Mouse (Mus musculus): ENCODE results near the gene 1700020D05Rik. TPM values are rescaled to one million over a fixed set of nuclear protein-coding genes. Genes with fewer than 3 reads are reported as not detected.

Gene 1700020D05Rik
- polyA plus RNA-seq, 1 experiment from 2014 or later = not detected

DNA sequence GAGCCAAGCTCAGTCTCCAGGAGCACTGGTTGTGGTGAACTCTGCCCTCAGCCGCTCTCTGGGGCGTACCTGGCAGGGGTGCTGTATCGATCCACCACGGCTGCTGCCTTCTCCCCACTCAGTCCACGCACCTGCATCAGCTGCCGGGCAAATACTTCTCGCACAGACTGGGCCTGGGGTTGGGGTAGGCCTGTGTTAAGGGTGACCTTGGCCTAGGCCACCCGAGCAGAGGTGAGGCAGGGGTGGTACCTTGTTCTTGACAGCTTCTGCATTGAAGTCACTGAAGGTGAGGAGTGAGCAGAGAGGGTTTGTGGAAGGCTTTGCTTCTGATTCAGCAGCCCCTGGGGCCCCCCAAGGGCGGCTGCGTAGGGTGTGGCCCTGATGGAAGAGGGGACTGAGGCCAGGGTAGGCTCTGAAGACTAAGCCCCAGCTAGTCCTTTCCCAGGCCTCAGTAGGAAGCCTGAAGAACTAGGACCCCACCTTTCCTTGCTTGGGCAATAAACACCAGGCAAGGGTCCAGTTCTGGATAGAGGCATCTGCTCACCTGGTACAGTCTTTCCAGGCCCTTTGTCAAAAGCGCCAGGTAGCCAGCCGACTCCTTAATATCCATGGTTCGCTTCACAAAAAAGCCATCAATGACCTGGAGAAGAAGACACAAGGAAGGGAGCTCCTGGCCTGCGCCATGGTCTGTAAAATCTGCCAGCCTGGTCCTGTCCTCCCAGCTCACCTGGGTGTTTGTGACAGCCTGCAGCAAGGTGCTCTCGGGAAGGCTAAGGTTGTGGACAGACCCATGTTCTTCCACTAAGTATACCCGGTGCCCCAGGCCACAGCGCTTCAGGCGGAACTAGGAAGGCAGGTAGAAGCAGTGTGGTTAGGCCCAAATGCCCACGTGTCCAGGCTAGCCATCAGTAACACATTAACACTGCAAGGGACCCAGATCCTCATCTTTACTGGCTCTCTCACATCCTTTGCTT is 19.9 kb downstream of the 1700020D05Rik start:
- H3K4me1 ChIP-seq (replicated peaks) = peaks cover 21% of the 10 kb centered on the region
- H3K9me3 ChIP-seq = no peaks in the 10 kb centered on the region
- H3K4me2 ChIP-seq = no peak overlapping the region
- H3K9ac ChIP-seq = no peak overlapping the region
- 96% methylated on average over 19 of the region's 19 CpGs for WGBS
- no peaks in the 10 kb centered on the region for H3K27me3 ChIP-seq
- H3K27ac ChIP-seq (replicated peaks) = no peak overlapping the region
- H3K36me3 ChIP-seq = peaks cover 77% of the 10 kb centered on the region
- no peak overlapping the region for H3K4me3 ChIP-seq
- ATAC-seq (ENCODE audit: low read depth) = no peak

DNA sequence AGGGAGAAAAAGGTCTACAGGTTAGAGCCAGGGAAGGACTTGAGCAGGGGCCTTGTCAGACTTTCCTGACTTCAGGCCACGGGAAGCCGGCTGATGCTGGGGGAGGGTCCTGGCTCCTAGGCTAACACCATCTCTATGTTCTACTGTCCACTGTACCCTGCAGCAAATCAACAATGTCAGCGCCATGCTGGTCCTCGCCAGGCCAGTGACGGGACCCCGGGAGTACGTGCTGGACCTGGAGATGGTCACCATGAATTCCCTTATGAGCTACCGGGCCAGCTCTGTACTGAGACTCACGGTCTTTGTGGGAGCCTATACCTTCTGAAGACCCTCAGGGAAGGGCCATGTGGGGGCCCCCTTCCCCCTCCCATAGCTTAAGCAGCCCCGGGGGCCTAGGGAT is 22.2 kb downstream of the 1700020D05Rik start:
- peaks cover 20% of the 10 kb centered on the region for H3K4me1 ChIP-seq (replicated peaks)
- H3K27ac ChIP-seq (replicated peaks) = no peak overlapping the region
- no peak for ATAC-seq (ENCODE audit: low read depth)
- H3K4me2 ChIP-seq = no peak overlapping the region
- H3K27me3 ChIP-seq = no peaks in the 10 kb centered on the region
- WGBS = 93% methylated on average over 10 of the region's 10 CpGs
- H3K9me3 ChIP-seq = no peaks in the 10 kb centered on the region
- H3K9ac ChIP-seq = no peak overlapping the region
- H3K36me3 ChIP-seq = peaks cover 80% of the 10 kb centered on the region
- no peak overlapping the region for H3K4me3 ChIP-seq

GRCm38 (mm10) chr19:5480016-5480415 is 23.6 kb downstream of the 1700020D05Rik start:
- H3K36me3 ChIP-seq = peaks cover 66% of the 10 kb centered on the region
- WGBS = 92% methylated on average over 10 of the region's 10 CpGs
- no peaks in the 10 kb centered on the region for H3K27me3 ChIP-seq
- no peak overlapping the region for H3K4me3 ChIP-seq
- H3K9me3 ChIP-seq = no peaks in the 10 kb centered on the region
- H3K27ac ChIP-seq (replicated peaks) = no peak overlapping the region
- peaks cover 27% of the 10 kb centered on the region for H3K4me1 ChIP-seq (replicated peaks)
- no peak overlapping the region for H3K4me2 ChIP-seq
- H3K9ac ChIP-seq = no peak overlapping the region
- no peak for ATAC-seq (ENCODE audit: low read depth)

GRCm38 (mm10) chr19:5477668-5478300 is 25.8 kb downstream of the 1700020D05Rik start:
- H3K9me3 ChIP-seq = no peaks in the 10 kb centered on the region

DNA sequence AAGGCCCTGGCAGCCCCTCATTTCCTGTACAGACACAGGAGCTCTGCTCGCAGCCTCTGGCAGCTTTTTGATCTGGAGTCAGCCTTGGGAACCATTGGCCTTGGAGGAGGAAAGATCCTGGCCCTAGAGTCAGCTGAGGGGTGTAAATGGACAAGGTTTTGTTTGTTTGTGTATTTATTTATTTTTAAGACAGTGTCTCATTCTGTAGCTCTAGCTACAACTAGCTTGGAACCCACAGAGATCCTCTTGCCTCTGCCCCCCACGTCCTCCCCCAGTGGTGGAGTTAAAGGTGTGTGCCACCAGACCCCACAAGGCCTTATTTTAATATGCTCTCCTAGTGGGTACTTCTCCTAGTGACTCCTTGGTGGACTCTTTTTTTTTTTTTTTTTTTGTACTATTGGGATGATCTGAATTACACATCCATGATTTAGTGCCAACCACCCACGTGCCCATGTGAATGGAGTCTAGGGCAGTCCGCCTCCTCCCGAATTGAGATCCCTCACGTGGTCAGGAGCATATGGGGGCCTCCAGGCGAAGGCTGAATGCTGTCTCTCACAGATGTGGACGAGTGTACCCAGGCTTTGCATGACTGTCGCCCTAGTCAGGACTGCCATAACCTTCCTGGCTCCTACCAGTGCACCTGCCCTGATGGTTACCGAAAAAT is 26.5 kb downstream of the 1700020D05Rik start:
- Histone ChIP-seq H3K4me1 (replicated peaks) (peaks cover 40% of the 10 kb centered on the region), H3K4me3 (no peak overlapping the region), H3K9ac (no peak overlapping the region), H3K4me2 (no peak overlapping the region), H3K27me3 (no peaks in the 10 kb centered on the region), H3K27ac (replicated peaks) (no peak overlapping the region), H3K36me3 (peaks cover 37% of the 10 kb centered on the region), H3K9me3 (no peaks in the 10 kb centered on the region)
- no peak for ATAC-seq (ENCODE audit: low read depth)
- 73% methylated on average over 10 of the region's 10 CpGs for WGBS

More at GRCm38 (mm10) chr19:5477668-5478300, 25.8 kb downstream of the 1700020D05Rik start:
- 90% methylated on average over 18 of the region's 18 CpGs for WGBS
- no peak for ATAC-seq (ENCODE audit: low read depth)
- H3K9ac ChIP-seq = no peak overlapping the region
- no peak overlapping the region for H3K27ac ChIP-seq (replicated peaks)
- no peak overlapping the region for H3K4me2 ChIP-seq
- H3K4me3 ChIP-seq = no peak overlapping the region
- H3K4me1 ChIP-seq (replicated peaks) = peaks cover 40% of the 10 kb centered on the region
- no peaks in the 10 kb centered on the region for H3K27me3 ChIP-seq
- H3K36me3 ChIP-seq = peaks cover 44% of the 10 kb centered on the region

DNA sequence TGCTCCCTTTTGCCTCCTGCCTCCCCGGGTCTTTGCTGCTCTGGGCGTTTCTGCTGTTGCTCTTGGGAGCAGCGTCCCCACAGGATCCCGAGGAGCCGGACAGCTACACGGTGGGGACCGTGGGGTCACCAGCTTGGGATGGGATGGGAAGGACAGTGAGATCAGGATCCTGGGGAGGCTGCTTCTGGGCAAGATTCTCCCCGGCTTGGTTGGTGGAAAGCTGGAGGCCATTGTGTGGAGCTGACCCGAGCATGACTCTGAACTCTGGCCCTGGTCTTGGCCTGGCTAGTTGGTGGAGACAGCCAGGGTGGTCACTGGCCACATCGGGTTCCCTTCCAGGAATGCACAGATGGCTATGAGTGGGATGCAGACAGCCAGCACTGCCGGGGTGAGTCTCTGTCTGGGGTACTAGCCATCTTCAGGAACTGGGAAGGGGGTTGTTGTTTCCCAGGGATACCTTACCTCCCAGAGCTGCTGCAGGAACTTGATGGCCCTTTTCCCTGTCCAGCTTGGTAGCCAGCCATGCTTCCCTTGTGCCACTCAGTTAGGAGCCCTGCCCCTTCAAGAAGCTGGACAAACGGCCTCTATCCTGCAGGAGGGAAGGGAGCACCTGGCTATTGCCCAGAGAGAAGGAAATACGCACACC is 28.4 kb downstream of the 1700020D05Rik start:
- Histone ChIP-seq H3K4me2 (peak overlapping the region; percentile 83), H3K4me1 (replicated peaks) (peaks cover 40% of the 10 kb centered on the region), H3K9me3 (no peaks in the 10 kb centered on the region), H3K9ac (peak overlapping the region; percentile 72), H3K27me3 (no peaks in the 10 kb centered on the region), H3K27ac (replicated peaks) (peak overlapping the region; percentile 74), H3K36me3 (peaks cover 18% of the 10 kb centered on the region; the same call in 1 of the 2 replicates), H3K4me3 (peak overlapping the region; percentile 52)
- WGBS = 21% methylated on average over 13 of the region's 13 CpGs
- peak; percentile 28; the same call in 1 of the 2 replicates for ATAC-seq (ENCODE audit: low read depth)

DNA sequence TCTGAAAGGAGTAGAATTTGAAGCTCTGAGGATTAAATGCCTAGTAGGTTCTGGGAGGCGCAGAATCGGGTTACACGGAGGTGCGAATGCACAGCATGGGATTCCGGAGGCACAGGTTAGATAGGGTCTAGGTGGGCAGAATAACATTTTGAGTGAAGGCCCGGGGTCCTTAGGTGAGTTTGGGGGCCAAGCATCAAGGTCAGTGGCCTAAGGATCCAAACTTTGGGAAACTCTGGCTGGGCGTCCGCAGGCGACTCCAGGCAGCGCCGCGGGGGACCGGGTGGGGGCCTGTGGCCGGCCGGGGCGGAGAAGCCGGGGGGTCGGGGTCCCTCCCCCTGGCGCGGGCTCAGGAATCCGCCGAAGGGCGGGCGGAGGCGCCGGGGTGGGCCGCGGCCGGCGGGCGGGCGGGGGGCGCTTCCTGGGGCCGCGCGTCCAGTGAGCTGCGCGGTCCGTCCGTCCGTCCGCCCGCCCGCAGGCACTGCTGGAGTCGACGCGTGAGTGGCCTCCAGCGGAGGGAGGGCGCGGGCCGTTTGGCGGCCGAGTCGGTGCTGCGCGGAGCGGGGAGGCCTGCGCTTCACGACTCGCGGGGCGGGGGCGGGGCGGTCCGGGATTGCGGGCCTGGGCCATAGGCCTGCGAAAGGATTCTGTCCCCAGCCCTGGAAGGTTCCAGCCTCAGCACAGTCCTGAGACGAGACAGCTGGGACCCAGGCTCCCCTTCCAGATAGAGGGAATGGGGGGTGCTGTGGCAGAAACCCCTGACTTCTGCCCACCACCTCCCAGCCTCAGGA is 29.1 kb downstream of the 1700020D05Rik start:
- no peaks in the 10 kb centered on the region for H3K27me3 ChIP-seq
- 1% methylated on average over 48 of the region's 68 CpGs for WGBS
- peak overlapping the region; percentile 52 for H3K4me3 ChIP-seq
- H3K9me3 ChIP-seq = no peaks in the 10 kb centered on the region
- H3K4me1 ChIP-seq (replicated peaks) = peaks cover 40% of the 10 kb centered on the region
- peak overlapping the region; percentile 74 for H3K27ac ChIP-seq (replicated peaks)
- H3K9ac ChIP-seq = peak overlapping the region; percentile 72
- peak overlapping the region; percentile 83 for H3K4me2 ChIP-seq
- H3K36me3 ChIP-seq = 0 out of 2 replicates have a peak, but pooled peaks cover 13% of the 10 kb centered on the region
- ATAC-seq (ENCODE audit: low read depth) = peak; percentile 46

DNA sequence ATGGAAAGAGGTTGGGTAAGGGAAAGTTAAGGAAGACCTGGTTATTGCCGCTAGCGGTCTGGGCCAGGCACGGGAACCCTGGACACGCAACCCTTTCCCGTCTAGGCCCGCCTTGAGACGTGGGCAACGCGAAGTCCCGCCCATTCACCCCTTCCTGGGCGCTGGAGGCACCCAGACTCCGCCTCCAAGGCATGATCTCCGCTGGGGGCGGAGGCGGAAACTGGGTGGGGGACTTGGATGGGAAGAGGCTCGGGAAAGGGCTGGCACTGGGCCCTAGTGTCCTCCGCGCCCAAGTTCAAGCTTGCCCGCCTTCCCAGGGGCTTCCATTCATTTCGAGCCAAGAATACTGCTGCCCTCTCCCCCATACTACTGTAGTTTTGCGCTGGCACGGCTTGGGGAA is 29.9 kb downstream of the 1700020D05Rik start, which contains the start of gene Efemp2:
Efemp2 (plus strand) TSS at position 235 of the 400 bp plus-strand sequence.
- H3K4me3 ChIP-seq = peak within 1 kb of the TSS; percentile 52
- peak within 1 kb of the TSS; percentile 72 for H3K9ac ChIP-seq
- peak; percentile 48 for ATAC-seq (ENCODE audit: low read depth)
- H3K36me3 ChIP-seq = 0 out of 2 replicates have a peak, but pooled peaks cover 5% of the 10 kb centered on the region
- H3K4me2 ChIP-seq = peak within 1 kb of the TSS; percentile 83
- H3K4me1 ChIP-seq (replicated peaks) = peaks cover 40% of the 10 kb centered on the region
- no peaks in the 10 kb centered on the region for H3K27me3 ChIP-seq
- H3K9me3 ChIP-seq = no peaks in the 10 kb centered on the region
- 2% methylated on average over 22 of the region's 22 CpGs for WGBS
- peak within 1 kb of the TSS; percentile 74 for H3K27ac ChIP-seq (replicated peaks)

DNA sequence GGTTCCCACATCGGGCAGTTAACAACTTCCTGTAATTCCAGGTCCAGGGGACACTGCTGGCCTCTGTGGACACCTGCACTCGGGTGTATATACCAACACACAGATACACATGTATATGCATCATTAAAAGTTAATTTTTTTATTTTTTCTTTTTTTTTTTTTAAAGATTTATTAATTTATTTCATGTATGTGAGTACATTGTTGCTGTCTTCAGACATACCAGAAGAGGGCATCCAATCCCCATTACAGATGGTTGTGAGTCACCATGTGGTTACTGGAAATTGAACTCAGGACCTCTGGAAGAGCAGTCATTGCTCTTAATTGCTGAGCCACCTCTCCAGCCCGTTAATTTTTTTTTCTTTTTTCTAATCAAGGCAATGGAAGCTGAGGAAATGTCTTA is 30.7 kb downstream of the 1700020D05Rik start:
- Histone ChIP-seq H3K9me3 (no peaks in the 10 kb centered on the region), H3K27ac (replicated peaks) (no peak overlapping the region), H3K36me3 (peaks cover 4% of the 10 kb centered on the region), H3K4me2 (no peak overlapping the region), H3K4me1 (replicated peaks) (peaks cover 38% of the 10 kb centered on the region), H3K9ac (no peak overlapping the region), H3K4me3 (no peak overlapping the region), H3K27me3 (no peaks in the 10 kb centered on the region)
- WGBS = 82% methylated on average over 3 of the region's 3 CpGs
- ATAC-seq (ENCODE audit: low read depth) = no peak

DNA sequence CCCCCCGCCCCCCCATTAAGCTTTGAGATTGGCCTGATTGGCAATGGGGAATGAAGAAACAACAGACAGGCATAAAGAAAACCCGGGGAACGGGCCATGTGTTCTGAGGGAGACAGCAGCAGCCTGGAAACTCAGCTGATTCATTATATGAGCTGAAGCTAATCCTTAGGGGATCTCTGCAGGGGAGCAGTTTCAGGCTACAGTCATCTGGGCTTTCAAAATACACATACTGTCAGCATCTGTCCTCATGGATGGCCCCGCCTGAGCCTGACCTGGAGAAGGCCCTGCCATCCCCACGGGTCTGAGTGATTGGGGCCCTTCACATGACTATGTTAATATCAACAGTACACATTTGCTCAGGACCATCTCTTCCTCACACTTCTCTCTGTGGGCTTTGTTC is 31.7 kb downstream of the 1700020D05Rik start:
- 44% methylated on average over 5 of the region's 5 CpGs for WGBS
- Histone ChIP-seq H3K9me3 (no peaks in the 10 kb centered on the region), H3K27me3 (no peaks in the 10 kb centered on the region), H3K4me3 (no peak overlapping the region), H3K4me1 (replicated peaks) (peaks cover 29% of the 10 kb centered on the region), H3K9ac (no peak overlapping the region), H3K4me2 (no peak overlapping the region), H3K27ac (replicated peaks) (peak overlapping the region; percentile 30; the same call in 1 of the 2 replicates), H3K36me3 (peaks cover 14% of the 10 kb centered on the region)
- no peak for ATAC-seq (ENCODE audit: low read depth)

GRCm38 (mm10) chr19:5468374-5468773 is 35.2 kb downstream of the 1700020D05Rik start, which contains the start of gene Ctsw:
Gene Ctsw (minus strand): TSS chr19:5468507.
- ATAC-seq (ENCODE audit: low read depth) = no peak

More at GRCm38 (mm10) chr19:5468374-5468773, 35.2 kb downstream of the 1700020D05Rik start, which contains the start of gene Ctsw:
- 63% methylated on average over 5 of the region's 5 CpGs for WGBS
- H3K4me2 ChIP-seq = no peak within 1 kb of the TSS
- H3K36me3 ChIP-seq = peaks cover 42% of the 10 kb centered on the region
- H3K9me3 ChIP-seq = no peaks in the 10 kb centered on the region
- H3K4me3 ChIP-seq = no peak within 1 kb of the TSS
- no peak within 1 kb of the TSS for H3K9ac ChIP-seq
- H3K27ac ChIP-seq (replicated peaks) = no peak within 1 kb of the TSS
- no peaks in the 10 kb centered on the region for H3K27me3 ChIP-seq
- peaks cover 18% of the 10 kb centered on the region for H3K4me1 ChIP-seq (replicated peaks)

Measured in neural tube, embryonic 13.5 days (tissue).